Mouse (Mus musculus) A20 (cell line): Measurements from ENCODE around the gene Arhgdig.
A peak's percentile ranks its signal among the peaks of the same experiment; 100 is the strongest.
"Not testable (repeated sequence)": the region's sequence is repeated elsewhere in the genome, so short reads cannot be mapped to it uniquely, and the experiment has no call there.

ENCODE experiments used
- DNase-seq: peaks from one replicate; pipeline ENCODE4 v3.0.0-alpha.2; 2011; ENCODE audit warnings: low read depth, low spot score

The Arhgdig gene

GRCm38 (mm10) chr17:26204766-26205165, 2.8 kb downstream of the Arhgdig start:
- peak; percentile 31 for DNase-seq

- DNase-seq = peak; percentile 74
Observed at GRCm38 (mm10) chr17:26203321-26203811, 4.2 kb downstream of the Arhgdig start.

- peak; percentile 68 for DNase-seq
Observed at GRCm38 (mm10) chr17:26202737-26203136, 4.8 kb downstream of the Arhgdig start, which contains the start of gene Rgs11. Gene Rgs11 (plus strand): TSS chr17:26202951.

GRCm38 (mm10) chr17:26201998-26202397, 5.6 kb downstream of the Arhgdig start:
- DNase-seq = no peak

- peak; percentile 23 for DNase-seq
Observed at GRCm38 (mm10) chr17:26200831-26201705, 6.5 kb downstream of the Arhgdig start.

GRCm38 (mm10) chr17:26198892-26199291, 8.7 kb downstream of the Arhgdig start, which contains the start of gene Pdia2:
Gene Pdia2 (minus strand): TSS chr17:26199087.
- DNase-seq = no peak

GRCm38 (mm10) chr17:26192481-26193190, 14.9 kb downstream of the Arhgdig start:
- no peak for DNase-seq

GRCm38 (mm10) chr17:26191486-26191885, 16.1 kb downstream of the Arhgdig start:
- DNase-seq = peak; percentile 32

- DNase-seq = no peak
Observed at GRCm38 (mm10) chr17:26188091-26188805, 19.3 kb downstream of the Arhgdig start.

- no peak for DNase-seq
Observed at GRCm38 (mm10) chr17:26187592-26187991, 20.0 kb downstream of the Arhgdig start.

- DNase-seq = no peak
Observed at GRCm38 (mm10) chr17:26181179-26181578, 26.4 kb downstream of the Arhgdig start.

GRCm38 (mm10) chr17:26178611-26179010, 29.0 kb downstream of the Arhgdig start:
- DNase-seq = no peak

- DNase-seq = not testable (repeated sequence)
Observed at GRCm38 (mm10) chr17:26175248-26175647, 32.3 kb downstream of the Arhgdig start.

- peak; percentile 85 for DNase-seq
Observed at GRCm38 (mm10) chr17:26168039-26168438, 39.5 kb downstream of the Arhgdig start.

GRCm38 (mm10) chr17:26162736-26163135, 44.9 kb downstream of the Arhgdig start:
- no peak for DNase-seq

GRCm38 (mm10) chr17:26151886-26152630, 55.5 kb downstream of the Arhgdig start:
- no peak for DNase-seq
